Mouse (Mus musculus): ENCODE results near the gene Epha1. TPM values are rescaled to one million over a fixed set of nuclear protein-coding genes. Genes with fewer than 3 reads are reported as not detected.

Gene Epha1
- polyA plus RNA-seq, 1 experiment from 2014 or later = 0.94 TPM

DNA sequence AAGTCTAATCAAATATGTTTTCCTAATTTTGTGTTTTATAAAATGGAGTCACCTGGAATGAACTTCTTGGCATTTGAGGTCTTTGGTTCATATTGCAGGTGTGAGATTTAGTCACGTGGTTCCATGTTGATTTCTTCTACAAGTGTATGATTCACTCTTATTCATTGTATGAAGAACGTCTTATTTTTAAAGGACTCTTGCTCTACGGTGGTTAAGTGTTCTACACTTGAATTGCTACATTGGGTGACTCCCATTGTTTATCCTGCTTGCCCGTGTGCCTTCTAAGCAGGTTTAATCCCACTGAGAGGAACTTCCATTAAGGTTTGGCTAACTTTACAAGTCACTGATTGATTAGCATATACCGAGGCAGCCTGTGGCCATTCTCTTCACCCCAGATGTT is 4.2 kb upstream of the Epha1 start:
- H3K4me2 ChIP-seq (ENCODE audit: low read length) = no peak overlapping the region
- no peaks in the 10 kb centered on the region for H3K9me3 ChIP-seq (replicated peaks; ENCODE audit: control insufficient read depth, low read length, poor library complexity, severe bottlenecking)
- H3K9ac ChIP-seq (ENCODE audit: low read depth, low read length) = no peak overlapping the region
- H3K27me3 ChIP-seq (ENCODE audit: control insufficient read depth, insufficient read depth, low read depth, low read length) = peaks cover 5% of the 10 kb centered on the region; the same call in 1 of the 2 replicates
- no peak overlapping the region for H3K27ac ChIP-seq (ENCODE audit: low read length)
- H3K4me1 ChIP-seq (ENCODE audit: control insufficient read depth, insufficient read depth, low read length) = peaks cover 10% of the 10 kb centered on the region
- ATAC-seq = no peak
- no peak overlapping the region for H3K4me3 ChIP-seq (ENCODE audit: low read depth, low read length)
- H3K36me3 ChIP-seq (ENCODE audit: control insufficient read depth, insufficient read depth, low read length) = no peaks in the 10 kb centered on the region
- 56% methylated on average over 5 of the region's 5 CpGs for WGBS

DNA sequence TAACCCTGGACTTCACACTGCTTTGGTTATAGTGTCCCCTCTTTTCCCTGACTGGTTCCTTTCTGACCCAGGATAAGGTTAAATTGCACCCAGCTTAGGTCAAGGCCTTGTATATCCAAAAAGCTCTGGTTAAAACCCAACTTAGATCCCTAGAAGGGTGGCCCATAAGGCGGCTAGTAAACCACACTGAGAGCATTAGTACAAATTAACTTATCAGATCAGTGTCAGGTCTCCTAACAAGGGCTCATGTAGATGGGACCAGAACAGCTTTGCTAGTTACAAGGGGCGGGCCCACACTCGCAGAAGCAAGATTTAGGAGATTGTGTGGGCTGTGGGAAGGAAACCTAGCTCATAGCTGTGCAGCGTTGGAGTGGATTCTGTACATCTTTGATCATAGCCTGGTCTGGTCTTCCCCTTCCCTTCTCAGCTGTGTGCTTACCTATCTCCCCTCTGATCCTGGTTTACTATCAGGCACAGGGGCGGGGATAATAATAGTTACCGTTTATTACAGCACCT is 3.5 kb upstream of the Epha1 start:
- no peak overlapping the region for H3K4me3 ChIP-seq (ENCODE audit: low read depth, low read length)
- H3K4me2 ChIP-seq (ENCODE audit: low read length) = no peak overlapping the region
- no peak overlapping the region for H3K27ac ChIP-seq (ENCODE audit: low read length)
- H3K27me3 ChIP-seq (ENCODE audit: control insufficient read depth, insufficient read depth, low read depth, low read length) = peaks cover 5% of the 10 kb centered on the region; the same call in 1 of the 2 replicates
- no peaks in the 10 kb centered on the region for H3K36me3 ChIP-seq (ENCODE audit: control insufficient read depth, insufficient read depth, low read length)
- no peak overlapping the region for H3K9ac ChIP-seq (ENCODE audit: low read depth, low read length)
- H3K9me3 ChIP-seq (replicated peaks; ENCODE audit: control insufficient read depth, low read length, poor library complexity, severe bottlenecking) = no peaks in the 10 kb centered on the region
- WGBS = 76% methylated on average over 6 of the region's 6 CpGs
- no peak for ATAC-seq
- peaks cover 10% of the 10 kb centered on the region for H3K4me1 ChIP-seq (ENCODE audit: control insufficient read depth, insufficient read depth, low read length)

DNA sequence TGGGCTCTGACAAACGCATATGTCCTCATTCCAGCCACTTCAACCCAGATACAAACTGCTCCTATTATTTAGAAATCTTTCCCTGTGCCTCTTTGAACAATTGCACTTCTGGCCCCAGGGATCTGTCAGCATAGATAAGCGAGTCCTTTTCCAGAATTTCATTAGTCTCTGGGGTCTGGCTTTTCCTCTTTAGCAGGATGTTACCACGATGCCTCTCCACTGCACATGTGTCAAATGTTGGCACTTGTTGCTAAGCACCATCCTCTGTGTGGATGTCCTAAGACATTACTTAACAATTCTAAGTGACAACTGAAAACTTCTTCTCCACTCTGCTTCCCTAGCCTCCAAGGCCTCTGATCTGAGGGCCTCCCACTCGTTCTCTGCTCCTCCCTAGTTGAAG is 2.9 kb upstream of the Epha1 start:
- H3K4me1 ChIP-seq (ENCODE audit: control insufficient read depth, insufficient read depth, low read length) = peaks cover 10% of the 10 kb centered on the region
- H3K9ac ChIP-seq (ENCODE audit: low read depth, low read length) = no peak overlapping the region
- H3K36me3 ChIP-seq (ENCODE audit: control insufficient read depth, insufficient read depth, low read length) = no peaks in the 10 kb centered on the region
- WGBS = 27% methylated on average over 4 of the region's 4 CpGs
- H3K4me2 ChIP-seq (ENCODE audit: low read length) = no peak overlapping the region
- H3K9me3 ChIP-seq (replicated peaks; ENCODE audit: control insufficient read depth, low read length, poor library complexity, severe bottlenecking) = no peaks in the 10 kb centered on the region
- H3K27me3 ChIP-seq (ENCODE audit: control insufficient read depth, insufficient read depth, low read depth, low read length) = peaks cover 5% of the 10 kb centered on the region
- H3K27ac ChIP-seq (ENCODE audit: low read length) = no peak overlapping the region
- ATAC-seq = no peak
- H3K4me3 ChIP-seq (ENCODE audit: low read depth, low read length) = no peak overlapping the region

DNA sequence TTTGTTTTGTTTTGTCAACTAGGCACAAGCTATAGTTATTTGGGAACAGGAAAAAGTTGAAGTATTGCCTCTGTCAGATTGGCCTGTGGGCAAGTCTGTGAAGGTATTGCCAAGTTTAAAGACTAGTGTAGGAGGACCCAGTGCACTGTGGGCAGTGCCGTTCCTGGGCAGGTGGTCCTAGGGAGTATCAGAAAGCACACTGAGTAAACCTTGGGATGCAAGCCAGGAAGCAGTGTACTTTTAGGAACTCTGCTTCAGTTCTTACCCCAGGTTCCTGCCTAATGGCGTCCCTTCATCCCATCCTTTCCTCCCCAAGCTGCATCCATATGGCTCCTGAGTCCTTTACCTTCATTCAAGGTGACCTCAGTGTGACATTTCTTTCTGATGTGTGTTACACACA is 2.1 kb upstream of the Epha1 start:
- no peak overlapping the region for H3K4me2 ChIP-seq (ENCODE audit: low read length)
- no peak for ATAC-seq
- H3K4me1 ChIP-seq (ENCODE audit: control insufficient read depth, insufficient read depth, low read length) = peaks cover 10% of the 10 kb centered on the region
- no peaks in the 10 kb centered on the region for H3K9me3 ChIP-seq (replicated peaks; ENCODE audit: control insufficient read depth, low read length, poor library complexity, severe bottlenecking)
- no peak overlapping the region for H3K27ac ChIP-seq (ENCODE audit: low read length)
- no peak overlapping the region for H3K4me3 ChIP-seq (ENCODE audit: low read depth, low read length)
- H3K36me3 ChIP-seq (ENCODE audit: control insufficient read depth, insufficient read depth, low read length) = no peaks in the 10 kb centered on the region
- 85% methylated on average over 2 of the region's 2 CpGs for WGBS
- H3K9ac ChIP-seq (ENCODE audit: low read depth, low read length) = no peak overlapping the region
- H3K27me3 ChIP-seq (ENCODE audit: control insufficient read depth, insufficient read depth, low read depth, low read length) = peaks cover 5% of the 10 kb centered on the region

DNA sequence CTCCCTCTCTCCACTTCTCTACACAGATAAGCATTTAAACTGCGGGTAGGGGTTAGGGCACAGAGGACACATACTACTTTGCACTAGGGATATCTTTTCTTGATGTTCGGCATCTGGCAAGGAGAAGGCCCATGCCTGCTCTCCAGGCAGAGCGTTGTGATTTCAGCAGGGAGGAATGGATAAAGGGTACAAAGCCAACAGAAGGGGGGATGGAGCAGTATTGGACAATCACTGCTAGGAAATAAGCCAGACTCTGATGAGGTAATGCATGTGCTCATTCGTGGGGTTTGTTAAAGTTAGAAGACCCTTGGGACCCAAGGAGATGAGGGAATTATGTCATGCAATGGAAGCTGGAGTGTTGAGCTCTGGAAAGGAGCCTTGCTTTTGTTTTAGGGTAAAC is 1.6 kb upstream of the Epha1 start:
- Histone ChIP-seq H3K9ac (ENCODE audit: low read depth, low read length) (no peak overlapping the region), H3K27ac (ENCODE audit: low read length) (no peak overlapping the region), H3K27me3 (ENCODE audit: control insufficient read depth, insufficient read depth, low read depth, low read length) (peaks cover 5% of the 10 kb centered on the region), H3K4me1 (ENCODE audit: control insufficient read depth, insufficient read depth, low read length) (peaks cover 10% of the 10 kb centered on the region), H3K9me3 (replicated peaks; ENCODE audit: control insufficient read depth, low read length, poor library complexity, severe bottlenecking) (no peaks in the 10 kb centered on the region), H3K36me3 (ENCODE audit: control insufficient read depth, insufficient read depth, low read length) (no peaks in the 10 kb centered on the region), H3K4me3 (ENCODE audit: low read depth, low read length) (no peak overlapping the region), H3K4me2 (ENCODE audit: low read length) (no peak overlapping the region)
- no peak for ATAC-seq
- WGBS = 78% methylated on average over 4 of the region's 4 CpGs

DNA sequence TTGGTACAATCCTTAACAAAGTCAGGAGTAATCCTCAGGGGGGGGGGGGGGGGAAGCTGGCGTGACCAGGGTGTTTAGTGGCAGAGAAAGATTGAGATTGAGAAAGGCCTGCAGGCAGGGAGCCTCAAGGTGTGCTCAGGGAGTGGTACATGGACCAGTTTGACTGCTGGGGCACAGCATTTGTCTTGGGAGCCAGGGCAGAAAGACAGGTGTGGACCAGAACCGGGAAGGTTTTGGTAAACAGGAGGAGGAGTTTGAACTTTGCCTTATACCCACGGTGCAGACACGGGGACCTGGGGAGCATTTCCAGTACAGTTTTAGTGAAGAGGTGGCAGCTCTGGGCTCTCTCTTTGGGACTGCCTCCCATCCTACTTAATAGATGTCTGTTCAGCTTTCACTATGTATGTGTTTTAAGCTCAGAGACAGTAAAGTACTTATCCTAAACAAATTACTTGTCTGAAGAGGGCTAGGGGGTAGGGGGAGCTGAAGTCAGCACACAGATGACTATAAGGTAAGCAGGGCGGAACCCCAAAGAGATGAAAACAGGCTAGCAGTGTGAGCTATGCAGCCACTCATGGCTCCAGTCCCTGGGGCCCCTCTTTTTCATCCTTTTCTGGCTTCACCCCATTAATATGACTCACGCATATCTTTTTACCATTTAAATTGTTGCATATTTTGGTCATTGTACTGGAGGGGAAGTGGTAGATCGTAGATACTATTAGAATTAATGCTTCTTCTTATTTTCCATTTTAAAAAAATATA is 782 bp upstream of the Epha1 start:
- Histone ChIP-seq H3K36me3 (ENCODE audit: control insufficient read depth, insufficient read depth, low read length) (no peaks in the 10 kb centered on the region), H3K4me1 (ENCODE audit: control insufficient read depth, insufficient read depth, low read length) (peaks cover 10% of the 10 kb centered on the region), H3K9me3 (replicated peaks; ENCODE audit: control insufficient read depth, low read length, poor library complexity, severe bottlenecking) (no peaks in the 10 kb centered on the region), H3K4me2 (ENCODE audit: low read length) (peak overlapping the region; percentile 70), H3K4me3 (ENCODE audit: low read depth, low read length) (peak overlapping the region; percentile 42), H3K9ac (ENCODE audit: low read depth, low read length) (0 out of 2 replicates have a peak overlapping the region, but pooled peaks have one; percentile 39), H3K27ac (ENCODE audit: low read length) (no peak overlapping the region), H3K27me3 (ENCODE audit: control insufficient read depth, insufficient read depth, low read depth, low read length) (peaks cover 5% of the 10 kb centered on the region)
- peak; percentile 21; the same call in 1 of the 2 replicates for ATAC-seq
- WGBS = 42% methylated on average over 7 of the region's 7 CpGs

DNA sequence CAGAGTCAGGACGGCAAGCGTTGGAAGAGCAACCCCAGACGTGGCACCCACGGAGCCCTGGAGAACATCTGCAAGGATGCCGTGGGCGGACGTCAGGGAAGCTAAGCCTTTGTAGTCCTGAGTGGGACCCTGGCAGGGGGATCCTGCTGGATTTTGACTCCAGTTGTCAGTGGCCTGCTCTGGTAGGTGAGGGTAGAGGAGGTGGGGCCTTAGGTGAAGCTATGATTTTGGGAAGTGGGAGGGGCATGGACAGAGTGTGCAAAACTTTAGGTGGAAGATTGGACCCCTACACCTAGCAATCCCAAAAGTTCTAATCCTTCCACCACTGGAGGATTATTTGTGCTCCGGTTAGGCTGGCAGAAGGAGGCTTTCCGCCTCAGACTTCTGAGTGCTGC is 650 bp downstream of the Epha1 start:
- peaks cover 5% of the 10 kb centered on the region for H3K27me3 ChIP-seq (ENCODE audit: control insufficient read depth, insufficient read depth, low read depth, low read length)
- H3K27ac ChIP-seq (ENCODE audit: low read length) = no peak overlapping the region
- 17% methylated on average over 9 of the region's 9 CpGs for WGBS
- no peak overlapping the region for H3K9ac ChIP-seq (ENCODE audit: low read depth, low read length)
- H3K4me3 ChIP-seq (ENCODE audit: low read depth, low read length) = no peak overlapping the region
- H3K36me3 ChIP-seq (ENCODE audit: control insufficient read depth, insufficient read depth, low read length) = no peaks in the 10 kb centered on the region
- no peaks in the 10 kb centered on the region for H3K9me3 ChIP-seq (replicated peaks; ENCODE audit: control insufficient read depth, low read length, poor library complexity, severe bottlenecking)
- ATAC-seq = peak; percentile 22
- no peak overlapping the region for H3K4me2 ChIP-seq (ENCODE audit: low read length)
- H3K4me1 ChIP-seq (ENCODE audit: control insufficient read depth, insufficient read depth, low read length) = peaks cover 10% of the 10 kb centered on the region

DNA sequence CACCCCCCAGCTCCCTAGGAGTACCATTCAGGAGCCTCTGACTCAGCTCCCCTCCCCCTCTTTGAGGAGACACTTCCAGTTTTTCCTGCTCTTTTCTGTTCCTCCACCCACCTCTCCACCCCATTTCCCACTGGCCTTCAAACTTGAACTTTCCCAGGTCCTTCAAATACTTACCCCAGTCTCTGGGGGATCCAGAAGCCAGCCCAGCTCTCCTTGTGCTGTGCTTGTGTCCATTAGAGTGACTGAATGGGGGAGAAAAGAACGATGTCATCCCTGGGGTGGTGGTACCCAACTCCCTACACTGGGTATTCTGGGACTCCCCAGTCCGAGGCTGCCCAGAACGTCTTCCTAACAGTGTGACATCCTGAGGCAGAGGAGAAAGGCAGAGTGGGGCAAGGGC is 1.1 kb downstream of the Epha1 start:
- no peak overlapping the region for H3K9ac ChIP-seq (ENCODE audit: low read depth, low read length)
- WGBS = 15% methylated on average over 3 of the region's 3 CpGs
- H3K4me3 ChIP-seq (ENCODE audit: low read depth, low read length) = no peak overlapping the region
- peaks cover 10% of the 10 kb centered on the region for H3K4me1 ChIP-seq (ENCODE audit: control insufficient read depth, insufficient read depth, low read length)
- ATAC-seq = no peak
- no peaks in the 10 kb centered on the region for H3K36me3 ChIP-seq (ENCODE audit: control insufficient read depth, insufficient read depth, low read length)
- H3K27ac ChIP-seq (ENCODE audit: low read length) = no peak overlapping the region
- H3K9me3 ChIP-seq (replicated peaks; ENCODE audit: control insufficient read depth, low read length, poor library complexity, severe bottlenecking) = no peaks in the 10 kb centered on the region
- H3K27me3 ChIP-seq (ENCODE audit: control insufficient read depth, insufficient read depth, low read depth, low read length) = peaks cover 5% of the 10 kb centered on the region
- no peak overlapping the region for H3K4me2 ChIP-seq (ENCODE audit: low read length)

DNA sequence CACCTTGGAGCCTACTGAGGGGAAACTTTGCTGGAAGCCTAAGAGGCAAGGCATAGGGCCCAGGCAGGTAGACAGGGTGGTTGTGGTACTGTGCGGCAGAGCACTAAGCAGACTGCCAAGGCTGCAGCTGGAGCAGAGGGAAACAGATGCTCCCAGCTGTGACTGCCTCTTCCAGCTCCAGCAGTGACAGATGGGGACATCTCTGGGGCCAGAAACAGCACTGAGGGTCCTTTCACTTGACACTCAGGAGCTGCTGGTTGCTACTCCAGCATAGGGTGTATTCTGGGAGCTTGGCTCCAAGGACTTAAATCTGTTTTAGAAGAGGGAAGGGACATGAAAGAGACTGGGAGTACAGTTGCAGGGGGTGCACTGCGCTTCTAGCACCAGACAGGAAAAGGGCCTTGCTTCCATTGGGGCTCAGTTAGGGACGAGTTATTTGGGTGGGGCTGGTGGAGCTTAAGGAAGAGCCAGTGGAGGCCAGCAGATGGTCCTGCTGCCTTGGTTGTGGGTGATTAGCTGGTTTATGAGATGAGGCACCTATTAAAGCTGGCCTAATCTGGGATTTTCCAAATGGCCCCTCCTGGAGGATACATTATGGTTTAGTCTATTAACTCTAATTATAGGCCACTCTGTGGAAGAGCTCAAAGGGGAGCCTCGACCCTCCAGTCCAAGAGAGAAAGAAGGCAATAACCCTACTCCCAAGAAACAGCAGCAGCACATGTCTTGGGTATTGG is 2.3 kb downstream of the Epha1 start:
- no peak overlapping the region for H3K9ac ChIP-seq (ENCODE audit: low read depth, low read length)
- no peak overlapping the region for H3K4me2 ChIP-seq (ENCODE audit: low read length)
- H3K9me3 ChIP-seq (replicated peaks; ENCODE audit: control insufficient read depth, low read length, poor library complexity, severe bottlenecking) = no peaks in the 10 kb centered on the region
- peaks cover 10% of the 10 kb centered on the region for H3K4me1 ChIP-seq (ENCODE audit: control insufficient read depth, insufficient read depth, low read length)
- peaks cover 5% of the 10 kb centered on the region for H3K27me3 ChIP-seq (ENCODE audit: control insufficient read depth, insufficient read depth, low read depth, low read length)
- no peak for ATAC-seq
- no peak overlapping the region for H3K4me3 ChIP-seq (ENCODE audit: low read depth, low read length)
- H3K27ac ChIP-seq (ENCODE audit: low read length) = no peak overlapping the region
- no peaks in the 10 kb centered on the region for H3K36me3 ChIP-seq (ENCODE audit: control insufficient read depth, insufficient read depth, low read length)
- WGBS = 46% methylated on average over 4 of the region's 4 CpGs

Data from midbrain, embryonic 16.5 days (tissue).